Mouse (Mus musculus) stomach, embryonic 14.5 days (tissue): Measurements from ENCODE around the gene Camk2d. TPM values are rescaled to one million over a fixed set of nuclear protein-coding genes. Genes with fewer than 3 reads are reported as not detected.

Source experiments
- ATAC-seq: fragments of 200-750 bp; cut with Nextera tagmentation; 2 replicates; pipeline ENCODE4 v1.8.0; 2017; ENCODE audit warnings: low read depth, moderate TSS enrichment; ENCODE audit not compliant: insufficient number of reproducible peaks, insufficient read depth, low FRiP score
- H3K27ac ChIP-seq: fragments of 300-500 bp; sonication (generic); 2 replicates; pipeline ENCODE4 v1.5.1; 2014; ENCODE audit warnings: mild to moderate bottlenecking, low read length, moderate library complexity, mixed read lengths
- H3K27me3 ChIP-seq: fragments of 300-500 bp; sonication (generic); 2 replicates; pipeline ENCODE4 v1.6.1; 2014; ENCODE audit warnings: low read length, control low read depth, mixed read lengths; ENCODE audit not compliant: control insufficient read depth, insufficient read depth
- H3K36me3 ChIP-seq: fragments of 300-500 bp; sonication (generic); 2 replicates; pipeline ENCODE4 v1.6.1; 2014; ENCODE audit warnings: mild to moderate bottlenecking, control low read depth, low read length, moderate library complexity, mixed read lengths; ENCODE audit not compliant: control insufficient read depth, insufficient read depth
- H3K4me1 ChIP-seq: fragments of 300-500 bp; sonication (generic); 2 replicates; pipeline ENCODE4 v1.6.1; 2014; ENCODE audit warnings: low read length, control low read depth, mixed read lengths; ENCODE audit not compliant: control insufficient read depth, insufficient read depth
- H3K4me2 ChIP-seq: fragments of 300-500 bp; sonication (generic); replicated peaks from 2 replicates; pipeline ENCODE4 v1.6.1; 2014; ENCODE audit warnings: low read depth, low read length, control low read depth
- H3K4me3 ChIP-seq: fragments of 300-500 bp; sonication (generic); 2 replicates; pipeline ENCODE4 v1.5.1; 2014; ENCODE audit warnings: low read depth, low read length, control low read depth
- H3K9ac ChIP-seq: fragments of 300-500 bp; sonication (generic); replicated peaks from 2 replicates; pipeline ENCODE4 v1.6.1; 2014; ENCODE audit warnings: low read depth, mild to moderate bottlenecking, control low read depth, low read length, moderate library complexity, mixed read lengths
- H3K9me3 ChIP-seq: fragments of 300-500 bp; sonication (generic); 2 replicates; pipeline ENCODE4 v1.6.1; 2016; ENCODE audit warnings: low read depth, low read length, control low read depth; ENCODE audit not compliant: control insufficient read depth
- WGBS: fragments of 180-500 bp; shearing (Covaris S2); extraction: QIAGEN DNeasy Blood & Tissue Kit; methylation state at CpG from one replicate; pipeline ENCODE4 v1.1.7; 2014; 5-methylcytosine and 5-hydroxymethylcytosine counted together
- polyA plus RNA-seq: library from polyadenylated mRNA; unstranded; fragments of >200 nt; fragmentation: Nextera tagmentation; extraction: Ambion mirVana; gene quantifications from 2 replicates; pipeline ENCODE4 v1.2.1, GENCODE M21; 2014

Camk2d gene
- polyA plus RNA-seq, 1 experiment from 2014 or later = 49.0 TPM

GRCm38 (mm10) chr3:126714281-126714680, 118.2 kb downstream of the Camk2d start:
- no peaks in the 10 kb centered on the region for H3K27me3 ChIP-seq
- no peaks in the 10 kb centered on the region for H3K36me3 ChIP-seq
- no peak overlapping the region for H3K4me2 ChIP-seq
- H3K9ac ChIP-seq = no peak overlapping the region
- H3K4me3 ChIP-seq = no peak overlapping the region
- 78% methylated on average over 1 of the region's 1 CpGs for WGBS
- ATAC-seq = no peak
- no peaks in the 10 kb centered on the region for H3K4me1 ChIP-seq
- no peak overlapping the region for H3K27ac ChIP-seq
- no peaks in the 10 kb centered on the region for H3K9me3 ChIP-seq

- WGBS = 90% methylated on average over 5 of the region's 5 CpGs
- no peak for ATAC-seq
Measured at GRCm38 (mm10) chr3:126723021-126723449, 126.9 kb downstream of the Camk2d start.

GRCm38 (mm10) chr3:126723458-126723857, 127.4 kb downstream of the Camk2d start:
- H3K4me1 ChIP-seq = no peaks in the 10 kb centered on the region
- ATAC-seq = no peak
- WGBS = 72% methylated on average over 5 of the region's 5 CpGs

More at GRCm38 (mm10) chr3:126723021-126723449, 126.9 kb downstream of the Camk2d start:
- Histone ChIP-seq H3K9me3 (no peaks in the 10 kb centered on the region), H3K4me2 (no peak overlapping the region), H3K4me3 (no peak overlapping the region), H3K36me3 (no peaks in the 10 kb centered on the region), H3K4me1 (no peaks in the 10 kb centered on the region), H3K27me3 (no peaks in the 10 kb centered on the region), H3K9ac (no peak overlapping the region), H3K27ac (no peak overlapping the region)

GRCm38 (mm10) chr3:126725647-126726046, 129.5 kb downstream of the Camk2d start:
- ATAC-seq = no peak
- H3K4me3 ChIP-seq = no peak overlapping the region
- no peak overlapping the region for H3K4me2 ChIP-seq
- H3K9me3 ChIP-seq = no peaks in the 10 kb centered on the region
- WGBS = 78% methylated on average over 9 of the region's 9 CpGs
- H3K36me3 ChIP-seq = no peaks in the 10 kb centered on the region
- no peak overlapping the region for H3K27ac ChIP-seq
- H3K4me1 ChIP-seq = no peaks in the 10 kb centered on the region
- H3K27me3 ChIP-seq = no peaks in the 10 kb centered on the region
- H3K9ac ChIP-seq = no peak overlapping the region

More at GRCm38 (mm10) chr3:126723458-126723857, 127.4 kb downstream of the Camk2d start:
- Histone ChIP-seq H3K4me2 (no peak overlapping the region), H3K4me3 (no peak overlapping the region), H3K27ac (no peak overlapping the region), H3K9ac (no peak overlapping the region), H3K36me3 (no peaks in the 10 kb centered on the region), H3K9me3 (no peaks in the 10 kb centered on the region), H3K27me3 (no peaks in the 10 kb centered on the region)

- Histone ChIP-seq H3K9ac (no peak overlapping the region), H3K4me2 (no peak overlapping the region), H3K4me3 (no peak overlapping the region), H3K4me1 (no peaks in the 10 kb centered on the region), H3K9me3 (no peaks in the 10 kb centered on the region), H3K27ac (no peak overlapping the region), H3K27me3 (no peaks in the 10 kb centered on the region), H3K36me3 (no peaks in the 10 kb centered on the region)
- ATAC-seq = no peak
- 95% methylated on average over 4 of the region's 4 CpGs for WGBS
Measured at GRCm38 (mm10) chr3:126727387-126727786, 131.3 kb downstream of the Camk2d start.

- ATAC-seq = no peak
- H3K9ac ChIP-seq = no peak overlapping the region
- no peak overlapping the region for H3K27ac ChIP-seq
- H3K4me2 ChIP-seq = no peak overlapping the region
- no peaks in the 10 kb centered on the region for H3K36me3 ChIP-seq
- H3K4me1 ChIP-seq = no peaks in the 10 kb centered on the region
- 91% methylated on average over 5 of the region's 5 CpGs for WGBS
- no peak overlapping the region for H3K4me3 ChIP-seq
- no peaks in the 10 kb centered on the region for H3K27me3 ChIP-seq
- H3K9me3 ChIP-seq = no peaks in the 10 kb centered on the region
Measured at GRCm38 (mm10) chr3:126730411-126730810, 134.3 kb downstream of the Camk2d start.

GRCm38 (mm10) chr3:126732323-126732722, 136.2 kb downstream of the Camk2d start:
- Histone ChIP-seq H3K4me2 (no peak overlapping the region), H3K36me3 (no peaks in the 10 kb centered on the region), H3K27ac (no peak overlapping the region), H3K4me1 (no peaks in the 10 kb centered on the region), H3K4me3 (no peak overlapping the region), H3K27me3 (no peaks in the 10 kb centered on the region), H3K9ac (no peak overlapping the region), H3K9me3 (no peaks in the 10 kb centered on the region)
- no peak for ATAC-seq
- 86% methylated on average over 2 of the region's 2 CpGs for WGBS

- no peak for ATAC-seq
- H3K4me1 ChIP-seq = no peaks in the 10 kb centered on the region
- H3K36me3 ChIP-seq = no peaks in the 10 kb centered on the region
- H3K9ac ChIP-seq = no peak overlapping the region
- H3K27ac ChIP-seq = no peak overlapping the region
- H3K4me3 ChIP-seq = no peak overlapping the region
- WGBS = 94% methylated on average over 2 of the region's 2 CpGs
- H3K27me3 ChIP-seq = no peaks in the 10 kb centered on the region
- no peaks in the 10 kb centered on the region for H3K9me3 ChIP-seq
- no peak overlapping the region for H3K4me2 ChIP-seq
Measured at GRCm38 (mm10) chr3:126734533-126734932, 138.4 kb downstream of the Camk2d start.

GRCm38 (mm10) chr3:126735211-126735610, 139.1 kb downstream of the Camk2d start:
- Histone ChIP-seq H3K36me3 (no peaks in the 10 kb centered on the region), H3K27me3 (no peaks in the 10 kb centered on the region), H3K9ac (no peak overlapping the region), H3K4me1 (no peaks in the 10 kb centered on the region), H3K27ac (no peak overlapping the region), H3K9me3 (no peaks in the 10 kb centered on the region), H3K4me3 (no peak overlapping the region), H3K4me2 (no peak overlapping the region)
- 76% methylated on average over 5 of the region's 5 CpGs for WGBS
- ATAC-seq = no peak
